Mouse (Mus musculus) liver, postnatal 0 days (tissue): ENCODE results near the gene Vps33a.

Experiments used
- CTCF ChIP-seq: sonication (generic); IDR thresholded peaks from 2 replicates; pipeline ENCODE4 v1.5.1; 2016; ENCODE audit warnings: antibody characterized with exemption, low read depth
- EP300 ChIP-seq: IDR thresholded peaks from 2 replicates; pipeline ENCODE4 v1.6.1; 2016; ENCODE audit warnings: antibody characterized with exemption, low read depth, mild to moderate bottlenecking

DNA sequence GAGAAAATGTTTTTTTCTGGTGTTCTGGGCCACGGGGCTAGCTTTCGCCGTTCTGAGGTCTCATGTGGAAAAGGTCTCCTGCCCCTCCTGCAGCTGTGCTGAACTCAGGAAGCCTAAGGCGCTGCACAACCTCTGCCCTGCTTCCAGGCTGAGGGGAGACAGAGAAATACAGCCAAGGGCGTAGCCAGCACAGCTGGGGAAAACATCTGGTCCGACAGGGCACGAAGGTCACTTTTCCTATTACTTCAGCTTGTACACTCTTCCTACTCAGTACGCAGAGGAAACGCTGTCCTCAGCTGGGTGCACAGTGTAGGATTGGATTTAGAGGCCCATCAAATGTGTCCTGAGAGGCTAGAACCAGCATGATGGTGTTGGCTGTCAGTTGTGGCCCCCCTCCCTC, 82.9 kb downstream of the Vps33a start:
- TF ChIP-seq CTCF: no peak
- TF ChIP-seq EP300: no peak
